Mouse (Mus musculus): ENCODE measurements at regions not wholly inside any gene's neighbourhood (a gene's known extent, or its start where the extent isn't known, plus 50 kb on each side); places are given as distances from the start of the nearest gene placed in this dataset.

GRCm38 (mm10) chr8:126855914-126856313, 89.7 kb downstream of the Tomm20 start (continued):
- TF ChIP-seq MEF2A (IDR thresholded peaks at IDR 0.05; ENCODE audit: borderline replicate concordance, low read depth, low read length) (peak; percentile 97), E2F4 (IDR thresholded peaks at IDR 0.05; ENCODE audit: insufficient replicate concordance, low read depth, low read length) (no peak), ZKSCAN1 (IDR thresholded peaks at IDR 0.05; ENCODE audit: borderline replicate concordance, low read depth, low read length) (no peak), CHD2 (IDR thresholded peaks at IDR 0.05; ENCODE audit: low read length) (no peak), POLR2A (IDR thresholded peaks at IDR 0.05; ENCODE audit: low read depth, low read length) (no peak), USF1 (IDR thresholded peaks at IDR 0.05; ENCODE audit: low read depth, low read length) (no peak), PAX5 (IDR thresholded peaks at IDR 0.05; ENCODE audit: low read length) (no peak), MAZ (IDR thresholded peaks at IDR 0.05; ENCODE audit: low read depth, low read length) (no peak)

GRCm38 (mm10) chr8:126855056-126855609, 90.5 kb downstream of the Tomm20 start:
- Histone ChIP-seq H3K4me1 (ENCODE audit: control insufficient read depth in 1 of 2, insufficient read depth in 2 of 2) (peaks cover 43 to 81% of the 10 kb centered on the region in 2 experiments), H3K27me3 (replicated peaks) (no peaks in the 10 kb centered on the region), H3K4me2 (ENCODE audit: insufficient read depth, low read depth, poor library complexity, severe bottlenecking) (peak overlapping the region; percentile 32), H3K36me3 (replicated peaks in 1 of 2; ENCODE audit: control insufficient read depth in 1 of 2, insufficient read depth in 1 of 2, low read length in 1 of 2) (no peaks in the 10 kb centered on the region), H3K27ac (ENCODE audit: insufficient read depth, low read depth) (peak overlapping the region; percentile 94), H3K79me2 (replicated peaks; ENCODE audit: control insufficient read depth, extremely low read depth, insufficient read depth, poor library complexity, severe bottlenecking) (no peaks in the 10 kb centered on the region), H3K9me3 (replicated peaks; ENCODE audit: low read length) (peaks cover 5% of the 10 kb centered on the region), H3K4me3 (replicated peaks in 1 of 3; ENCODE audit: low read depth in 2 of 3, low read length in 2 of 3, poor library complexity in 1 of 3) (no peak overlapping the region), H3K9ac (ENCODE audit: insufficient read depth, low read depth) (peak overlapping the region; percentile 48)
- TF ChIP-seq ZNF384 (IDR thresholded peaks at IDR 0.05; ENCODE audit: low read depth, low read length) (peak; percentile 51; the same call in 1 of the 2 replicates), USF1 (IDR thresholded peaks at IDR 0.05; ENCODE audit: low read depth, low read length) (no peak), MXI1 (IDR thresholded peaks at IDR 0.05; ENCODE audit: low read depth, low read length) (peak; percentile 20; the same call in 1 of the 2 replicates), SIN3A (IDR thresholded peaks at IDR 0.05; ENCODE audit: low read length) (0 out of 2 replicates have a peak, but pooled peaks have one; percentile 12)
- in situ Hi-C loops (cut with MboI; ENCODE audit: low pct_ligation_motif_present, low pct_unique_long_range_greater_than_20kb, low sequenced_read_pairs) = no loop called here
- DNase-seq (ENCODE audit: extremely low read depth) = no peak
- dilution Hi-C loops (cut with MboI; ENCODE audit: extremely low pct_ligation_motif_present, extremely low pct_unique_long_range_greater_than_20kb, low sequenced_read_pairs) = no loop called here

- Histone ChIP-seq H3K27ac (ENCODE audit: insufficient read depth, low read depth) (peak overlapping the region; percentile 91), H3K4me3 (replicated peaks in 1 of 3; ENCODE audit: low read depth in 2 of 3, low read length in 2 of 3, poor library complexity in 1 of 3) (no peak overlapping the region), H3K4me2 (ENCODE audit: insufficient read depth, low read depth, poor library complexity, severe bottlenecking) (peak overlapping the region; percentile 43), H3K36me3 (replicated peaks in 1 of 2; ENCODE audit: control insufficient read depth in 1 of 2, insufficient read depth in 1 of 2, low read length in 1 of 2) (no peaks in the 10 kb centered on the region), H3K9ac (ENCODE audit: insufficient read depth, low read depth) (peak overlapping the region; percentile 48; the same call in 1 of the 2 replicates), H3K4me1 (ENCODE audit: control insufficient read depth in 1 of 2, insufficient read depth in 2 of 2) (peaks cover 49 to 82% of the 10 kb centered on the region in 2 experiments), H3K79me2 (replicated peaks; ENCODE audit: control insufficient read depth, extremely low read depth, insufficient read depth, poor library complexity, severe bottlenecking) (no peaks in the 10 kb centered on the region), H3K27me3 (replicated peaks) (no peaks in the 10 kb centered on the region), H3K9me3 (replicated peaks; ENCODE audit: low read length) (peaks cover 5% of the 10 kb centered on the region)
- DNase-seq (ENCODE audit: extremely low read depth) = peak; percentile 95
- in situ Hi-C loops (cut with MboI; ENCODE audit: low pct_ligation_motif_present, low pct_unique_long_range_greater_than_20kb, low sequenced_read_pairs) (loop anchor here (5.0 kb wide), 1 partner anchor 63 kb away; no protein-coding TSS in a partner anchor), dilution Hi-C loops (cut with MboI; ENCODE audit: extremely low pct_ligation_motif_present, extremely low pct_unique_long_range_greater_than_20kb, low sequenced_read_pairs) (no loop called here)
- peak; percentile 92 for TF ChIP-seq MEF2A (IDR thresholded peaks at IDR 0.05; ENCODE audit: borderline replicate concordance, low read depth, low read length)
- peak; percentile 94 for TF ChIP-seq RCOR1 (conservative IDR thresholded peaks at IDR 0.05; ENCODE audit: low read depth, low read length)
- peak; percentile 95 for TF ChIP-seq CHD2 (IDR thresholded peaks at IDR 0.05; ENCODE audit: low read length)
- TF ChIP-seq MAZ (IDR thresholded peaks at IDR 0.05; ENCODE audit: low read depth, low read length) = peak; percentile 97
- TF ChIP-seq SIN3A (IDR thresholded peaks at IDR 0.05; ENCODE audit: low read length) = peak; percentile 74; the same call in 1 of the 2 replicates
- no peak for TF ChIP-seq POLR2AphosphoS2 (IDR thresholded peaks at IDR 0.05; ENCODE audit: low read depth, low read length)
- TF ChIP-seq ZKSCAN1 (IDR thresholded peaks at IDR 0.05; ENCODE audit: borderline replicate concordance, low read depth, low read length) = no peak; the same call in 1 of the 2 replicates
- no peak for TF ChIP-seq ZC3H11A (IDR thresholded peaks at IDR 0.05; ENCODE audit: low read depth, low read length)
- no peak for TF ChIP-seq TBP (conservative IDR thresholded peaks at IDR 0.05; ENCODE audit: low read depth, low read length)
- TF ChIP-seq NRF1 (IDR thresholded peaks at IDR 0.05; ENCODE audit: low read depth, low read length) = peak; percentile 73
- TF ChIP-seq EP300 (IDR thresholded peaks at IDR 0.05; ENCODE audit: low read length) = peak; percentile 93
- peak; percentile 91 for TF ChIP-seq BHLHE40 (IDR thresholded peaks at IDR 0.05; ENCODE audit: low read depth, low read length)
- TF ChIP-seq UBTF (IDR thresholded peaks at IDR 0.05; ENCODE audit: low read depth, low read length) = no peak
- no peak for TF ChIP-seq MYC (IDR thresholded peaks at IDR 0.05; ENCODE audit: low read depth, low read length)
- TF ChIP-seq USF2 (conservative IDR thresholded peaks at IDR 0.05; ENCODE audit: low read depth, low read length) = no peak
- peak; percentile 53; the same call in 1 of the 2 replicates for TF ChIP-seq MXI1 (IDR thresholded peaks at IDR 0.05; ENCODE audit: low read depth, low read length)
- no peak; the same call in 1 of the 2 replicates for TF ChIP-seq JUND (conservative IDR thresholded peaks at IDR 0.05; ENCODE audit: low read depth, low read length)
- peak; percentile 26; the same call in 1 of the 2 replicates for TF ChIP-seq SMC3 (IDR thresholded peaks at IDR 0.05; ENCODE audit: low read depth, low read length)
- TF ChIP-seq GABPA (IDR thresholded peaks at IDR 0.05; ENCODE audit: insufficient replicate concordance, low read depth, low read length) = no peak
- peak; percentile 20; the same call in 1 of the 2 replicates for TF ChIP-seq ZNF384 (IDR thresholded peaks at IDR 0.05; ENCODE audit: low read depth, low read length)
- TF ChIP-seq MAX (IDR thresholded peaks at IDR 0.05; ENCODE audit: low read length) = peak; percentile 62; the same call in 1 of the 2 replicates
Observed at GRCm38 (mm10) chr8:126854121-126855055, 91.3 kb downstream of the Tomm20 start.
